Mouse (Mus musculus) heart, postnatal 0 days (tissue): ENCODE measurements at regions not wholly inside any gene's neighbourhood (a gene's known extent, or its start where the extent isn't known, plus 50 kb on each side); places are given as distances from the start of the nearest gene placed in this dataset.

ENCODE experiments used
- CTCF ChIP-seq: IDR thresholded peaks from 2 replicates; pipeline ENCODE4 v1.5.1; 2016; ENCODE audit warnings: antibody characterized with exemption, control low read depth, low read depth
- EP300 ChIP-seq: IDR thresholded peaks from 2 replicates; pipeline ENCODE4 v1.6.1; 2016; ENCODE audit warnings: antibody characterized with exemption, low read depth

GRCm38 (mm10) chr3:60412206-60412605 is 60.4 kb upstream of the Mbnl1 start:
- TF ChIP-seq CTCF, result no peak
- TF ChIP-seq EP300, result no peak
